Mouse (Mus musculus): Measurements from ENCODE around the gene Gm20388. TPM values are rescaled to one million over a fixed set of nuclear protein-coding genes. Genes with fewer than 3 reads are reported as not detected.
A peak's percentile ranks its signal among the peaks of the same experiment; 100 is the strongest.

Gm20388 gene
- polyA plus RNA-seq, 1 experiment, result 59.3 TPM

- TF ChIP-seq POLR2A (IDR thresholded peaks at IDR 0.05; ENCODE audit: borderline replicate concordance, extremely low read depth, insufficient read depth, insufficient read length, poor library complexity, severe bottlenecking) (no peak), CTCF (IDR thresholded peaks at IDR 0.05; ENCODE audit: borderline replicate concordance, extremely low read depth, insufficient read depth, insufficient read length) (no peak)
- DNase-seq (ENCODE audit: low read depth), result peak; percentile 50
Measured at GRCm38 (mm10) chr8:123866971-123867370, 3956.3 kb downstream of the Gm20388 start.

- no peak for DNase-seq (ENCODE audit: low read depth)
Measured at GRCm38 (mm10) chr8:123872048-123872447, 3961.4 kb downstream of the Gm20388 start.

GRCm38 (mm10) chr8:123873364-123873763, 3962.7 kb downstream of the Gm20388 start:
- no peak for TF ChIP-seq CTCF (IDR thresholded peaks at IDR 0.05; ENCODE audit: borderline replicate concordance, extremely low read depth, insufficient read depth, insufficient read length)
- TF ChIP-seq POLR2A (IDR thresholded peaks at IDR 0.05; ENCODE audit: borderline replicate concordance, extremely low read depth, insufficient read depth, insufficient read length, poor library complexity, severe bottlenecking), result no peak
- DNase-seq (ENCODE audit: low read depth), result no peak

More at GRCm38 (mm10) chr8:123872048-123872447, 3961.4 kb downstream of the Gm20388 start:
- TF ChIP-seq POLR2A (IDR thresholded peaks at IDR 0.05; ENCODE audit: borderline replicate concordance, extremely low read depth, insufficient read depth, insufficient read length, poor library complexity, severe bottlenecking) (no peak), CTCF (IDR thresholded peaks at IDR 0.05; ENCODE audit: borderline replicate concordance, extremely low read depth, insufficient read depth, insufficient read length) (no peak)

GRCm38 (mm10) chr8:123874324-123874723, 3963.7 kb downstream of the Gm20388 start:
- no peak for DNase-seq (ENCODE audit: low read depth)
- no peak for TF ChIP-seq POLR2A (IDR thresholded peaks at IDR 0.05; ENCODE audit: borderline replicate concordance, extremely low read depth, insufficient read depth, insufficient read length, poor library complexity, severe bottlenecking)
- no peak for TF ChIP-seq CTCF (IDR thresholded peaks at IDR 0.05; ENCODE audit: borderline replicate concordance, extremely low read depth, insufficient read depth, insufficient read length)

GRCm38 (mm10) chr8:123877865-123878264, 3967.2 kb downstream of the Gm20388 start:
- no peak for DNase-seq (ENCODE audit: low read depth)
- no peak for TF ChIP-seq CTCF (IDR thresholded peaks at IDR 0.05; ENCODE audit: borderline replicate concordance, extremely low read depth, insufficient read depth, insufficient read length)

- no peak for TF ChIP-seq POLR2A (IDR thresholded peaks at IDR 0.05; ENCODE audit: borderline replicate concordance, extremely low read depth, insufficient read depth, insufficient read length, poor library complexity, severe bottlenecking)
- no peak for TF ChIP-seq CTCF (IDR thresholded peaks at IDR 0.05; ENCODE audit: borderline replicate concordance, extremely low read depth, insufficient read depth, insufficient read length)
- no peak for DNase-seq (ENCODE audit: low read depth)
Measured at GRCm38 (mm10) chr8:123880271-123880670, 3969.6 kb downstream of the Gm20388 start.

GRCm38 (mm10) chr8:123880821-123881350, 3970.2 kb downstream of the Gm20388 start:
- TF ChIP-seq POLR2A (IDR thresholded peaks at IDR 0.05; ENCODE audit: borderline replicate concordance, extremely low read depth, insufficient read depth, insufficient read length, poor library complexity, severe bottlenecking) (no peak), CTCF (IDR thresholded peaks at IDR 0.05; ENCODE audit: borderline replicate concordance, extremely low read depth, insufficient read depth, insufficient read length) (no peak)
- no peak for DNase-seq (ENCODE audit: low read depth)

GRCm38 (mm10) chr8:123882412-123882811, 3971.8 kb downstream of the Gm20388 start:
- TF ChIP-seq POLR2A (IDR thresholded peaks at IDR 0.05; ENCODE audit: borderline replicate concordance, extremely low read depth, insufficient read depth, insufficient read length, poor library complexity, severe bottlenecking) (no peak), CTCF (IDR thresholded peaks at IDR 0.05; ENCODE audit: borderline replicate concordance, extremely low read depth, insufficient read depth, insufficient read length) (no peak)
- DNase-seq (ENCODE audit: low read depth), result no peak

GRCm38 (mm10) chr8:123883094-123883493, 3972.5 kb downstream of the Gm20388 start:
- DNase-seq (ENCODE audit: low read depth), result no peak
- no peak for TF ChIP-seq CTCF (IDR thresholded peaks at IDR 0.05; ENCODE audit: borderline replicate concordance, extremely low read depth, insufficient read depth, insufficient read length)
- TF ChIP-seq POLR2A (IDR thresholded peaks at IDR 0.05; ENCODE audit: borderline replicate concordance, extremely low read depth, insufficient read depth, insufficient read length, poor library complexity, severe bottlenecking), result no peak

- DNase-seq (ENCODE audit: low read depth), result peak; percentile 85
- TF ChIP-seq CTCF (IDR thresholded peaks at IDR 0.05; ENCODE audit: borderline replicate concordance, extremely low read depth, insufficient read depth, insufficient read length), result no peak
- TF ChIP-seq POLR2A (IDR thresholded peaks at IDR 0.05; ENCODE audit: borderline replicate concordance, extremely low read depth, insufficient read depth, insufficient read length, poor library complexity, severe bottlenecking), result no peak
Measured at GRCm38 (mm10) chr8:123884721-123885565, 3974.3 kb downstream of the Gm20388 start.

GRCm38 (mm10) chr8:123887163-123887562, 3976.5 kb downstream of the Gm20388 start:
- DNase-seq (ENCODE audit: low read depth), result no peak
- TF ChIP-seq CTCF (IDR thresholded peaks at IDR 0.05; ENCODE audit: borderline replicate concordance, extremely low read depth, insufficient read depth, insufficient read length) (no peak), POLR2A (IDR thresholded peaks at IDR 0.05; ENCODE audit: borderline replicate concordance, extremely low read depth, insufficient read depth, insufficient read length, poor library complexity, severe bottlenecking) (no peak)

GRCm38 (mm10) chr8:123887956-123888355, 3977.3 kb downstream of the Gm20388 start:
- TF ChIP-seq CTCF (IDR thresholded peaks at IDR 0.05; ENCODE audit: borderline replicate concordance, extremely low read depth, insufficient read depth, insufficient read length), result no peak
- TF ChIP-seq POLR2A (IDR thresholded peaks at IDR 0.05; ENCODE audit: borderline replicate concordance, extremely low read depth, insufficient read depth, insufficient read length, poor library complexity, severe bottlenecking), result no peak
- no peak for DNase-seq (ENCODE audit: low read depth)

All from brain, embryonic 14.5 days (tissue).